13 mouse cellular contexts compared by ENCODE assay signal in the genomic region with DNA sequence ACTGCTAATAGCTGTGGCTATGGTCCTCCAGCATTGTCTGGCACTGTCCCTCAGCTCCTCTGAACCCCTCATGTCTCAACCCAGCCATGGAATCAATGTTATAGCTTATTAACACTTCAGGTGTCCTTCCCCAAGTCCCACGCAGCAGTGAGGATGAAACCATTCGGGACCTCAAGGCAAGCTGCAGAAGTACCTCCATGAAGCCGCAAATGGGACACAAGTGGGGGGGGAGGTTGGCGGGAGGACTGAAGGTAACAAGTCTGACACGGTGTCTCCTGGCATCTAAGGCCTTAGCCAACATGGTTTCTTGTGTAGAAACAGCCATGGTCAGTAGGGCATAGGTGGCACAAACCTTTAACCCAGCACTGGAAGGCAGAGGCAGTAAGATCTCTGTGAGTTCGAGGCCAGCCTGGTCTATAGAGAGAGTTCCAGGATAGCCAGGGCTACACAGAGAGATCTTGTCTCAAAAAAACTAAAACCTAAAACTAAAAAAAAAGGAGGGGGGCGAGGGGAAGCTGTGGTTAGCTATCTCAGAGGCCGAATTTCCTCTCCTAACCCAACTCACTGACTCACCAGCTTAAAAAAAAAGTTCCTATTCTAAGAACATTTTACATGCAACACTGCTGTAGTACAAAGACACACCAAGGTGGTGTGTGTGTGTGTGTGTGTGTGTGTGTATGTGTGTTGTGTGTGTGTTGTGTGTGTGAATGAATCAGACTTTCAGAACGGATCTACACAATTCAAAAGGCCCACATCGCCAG.
DNase-seq lines count a peak whose midpoint lies in the region; ATAC-seq lines count a peak whose summit lies in the region.
"Had no signal": no experiment of that assay in that cellular context is flagged by ENCODE, and none has a peak within 500 bp of the region (broad histone marks: within the 10 kb centered on the region; RNA-seq: fewer than 3 reads in every experiment).

No protein-coding gene starts in this region.

- peaks cover 7% of the 10 kb centered on the region for H3K4me1 ChIP-seq in brown adipose tissue, adult 24 weeks (ENCODE audit: control insufficient read depth, insufficient read depth, insufficient read length, low read length)
- no peaks in the 10 kb centered on the region for H3K4me1 ChIP-seq in midbrain, embryonic 14.5 days (ENCODE audit: control insufficient read depth, insufficient read depth, low read length)
- H3K4me1 ChIP-seq in midbrain, embryonic 10.5 days, result peaks cover 6% of the 10 kb centered on the region

- peak; percentile 74 for DNase-seq in 3T3-L1 (ENCODE audit: low read depth, low spot score)
- peak; percentile 64 to 69 for DNase-seq in B cell, adult 2 months
- no peak for DNase-seq in testis, postnatal 14 days (ENCODE audit: low spot score)
- no peak for DNase-seq in midbrain, embryonic 14.5 days
- no peak for DNase-seq in midbrain, embryonic 10.5 days (ENCODE audit: low spot score)
- no peak for DNase-seq in heart, postnatal 14 days
- DNase-seq: adrenal gland, postnatal 10 days; gastrocnemius, postnatal 10 days; kidney, postnatal 36 days had no signal

- H3K36me3 ChIP-seq in midbrain, embryonic 14.5 days (ENCODE audit: control insufficient read depth, insufficient read depth, low read length), result 0 out of 2 replicates have a peak, but pooled peaks cover 6% of the 10 kb centered on the region
- H3K36me3 ChIP-seq in midbrain, embryonic 10.5 days, result peaks cover 10% of the 10 kb centered on the region

- H3K9me3 ChIP-seq in midbrain, embryonic 14.5 days (ENCODE audit: control insufficient read depth, low read length), result no peaks in the 10 kb centered on the region
- no peaks in the 10 kb centered on the region for H3K9me3 ChIP-seq in midbrain, embryonic 10.5 days (replicated peaks)
- H3K9me3 ChIP-seq: hindbrain, embryonic 13.5 days; limb, embryonic 13.5 days had no signal

- H3K9ac ChIP-seq in midbrain, embryonic 14.5 days (replicated peaks; ENCODE audit: low read length), result no peak overlapping the region
- H3K9ac ChIP-seq: hindbrain, embryonic 13.5 days; limb, embryonic 13.5 days had no signal

- H3K4me2 ChIP-seq in midbrain, embryonic 14.5 days (ENCODE audit: low read length), result no peak overlapping the region
- H3K4me2 ChIP-seq: hindbrain, embryonic 13.5 days; limb, embryonic 13.5 days had no signal

- no peaks in the 10 kb centered on the region for H3K27me3 ChIP-seq in midbrain, embryonic 14.5 days (ENCODE audit: control insufficient read depth, insufficient read depth, low read length)
- no peaks in the 10 kb centered on the region for H3K27me3 ChIP-seq in midbrain, embryonic 10.5 days (ENCODE audit: low read depth, poor library complexity, severe bottlenecking)
- H3K27me3 ChIP-seq: hindbrain, embryonic 13.5 days; limb, embryonic 13.5 days had no signal

- no peak overlapping the region for H3K4me3 ChIP-seq in brown adipose tissue, adult 24 weeks (ENCODE audit: insufficient read depth, low read depth, low read length)
- H3K4me3 ChIP-seq in midbrain, embryonic 14.5 days (replicated peaks; ENCODE audit: low read depth, low read length), result no peak overlapping the region
- no peak overlapping the region for H3K4me3 ChIP-seq in midbrain, embryonic 10.5 days
- H3K4me3 ChIP-seq: hindbrain, embryonic 13.5 days; limb, embryonic 13.5 days had no signal

- peak overlapping the region; percentile 91 for H3K27ac ChIP-seq in brown adipose tissue, adult 24 weeks (replicated peaks; ENCODE audit: low read depth, low read length)
- no peak overlapping the region for H3K27ac ChIP-seq in midbrain, embryonic 14.5 days (replicated peaks; ENCODE audit: low read depth, low read length)
- no peak overlapping the region for H3K27ac ChIP-seq in midbrain, embryonic 10.5 days (replicated peaks)
- H3K27ac ChIP-seq: hindbrain, embryonic 13.5 days; limb, embryonic 13.5 days had no signal

- 91% methylated on average over 10 of the region's 10 CpGs for whole genome bisulfite sequencing in midbrain, embryonic 14.5 days
- 91% methylated on average over 10 of the region's 10 CpGs for WGBS in midbrain, embryonic 10.5 days

- peak; percentile 62 for ATAC-seq in megakaryocyte, adult 5-6 weeks (ENCODE audit: poor library complexity, severe bottlenecking)
- no peak for ATAC-seq in midbrain, embryonic 14.5 days (ENCODE audit: low FRiP score, low TSS enrichment)

- intact Hi-C loops in heart, postnatal 14 days (cut with DNase I), result no loop called here

Comparison
In these comparisons a context has a peak if more than half of its experiments do, and no peak if none do; other contexts are left out.
1. DNase-seq: peak in 3T3-L1 (single experiment) and B cell, adult 2 months (2 of 2); none in testis, postnatal 14 days (single experiment), midbrain, embryonic 14.5 days (single experiment), midbrain, embryonic 10.5 days (single experiment) and heart, postnatal 14 days (0 of 2).